Mouse (Mus musculus): ENCODE results near the gene Dcdc2b.

- TF ChIP-seq POLR2A (IDR thresholded peaks at IDR 0.05; ENCODE audit: low read depth, low read length): no peak
- TF ChIP-seq CTCF (IDR thresholded peaks at IDR 0.05; ENCODE audit: borderline replicate concordance, insufficient read depth, low read length): no peak
These were observed 29.7 kb downstream of the Dcdc2b start for GRCm38 (mm10) chr4:129584370-129584769.

All from embryonic fibroblast, embryonic 13.5 days (primary cell).